Mouse (Mus musculus) ovary, postnatal 10 days (tissue): Measurements from ENCODE around the gene Rgs6.

Experiments used
- DNase-seq: peaks from one replicate; pipeline ENCODE4 v3.0.0; 2022; ENCODE audit warnings: low spot score

Gene Rgs6

GRCm38 (mm10) chr12:82757367-82757766 lies 169.3 kb downstream of the Rgs6 start:
- DNase-seq, result no peak

GRCm38 (mm10) chr12:82762046-82762445 lies 174.0 kb downstream of the Rgs6 start:
- DNase-seq, result no peak

- DNase-seq, result no peak
Observed at GRCm38 (mm10) chr12:82768726-82769125, 180.6 kb downstream of the Rgs6 start.

- no peak for DNase-seq
Observed at GRCm38 (mm10) chr12:82772215-82772614, 184.1 kb downstream of the Rgs6 start.

GRCm38 (mm10) chr12:82774576-82774975 lies 186.5 kb downstream of the Rgs6 start:
- no peak for DNase-seq

- DNase-seq, result no peak
Observed at GRCm38 (mm10) chr12:82776686-82777085, 188.6 kb downstream of the Rgs6 start.

- DNase-seq, result no peak
Observed at GRCm38 (mm10) chr12:82780936-82781335, 192.8 kb downstream of the Rgs6 start.

GRCm38 (mm10) chr12:82781414-82781813 lies 193.3 kb downstream of the Rgs6 start:
- no peak for DNase-seq

- DNase-seq, result no peak
Observed at GRCm38 (mm10) chr12:82792122-82792521, 204.0 kb downstream of the Rgs6 start.

GRCm38 (mm10) chr12:82799892-82800291 lies 211.8 kb downstream of the Rgs6 start:
- no peak for DNase-seq

GRCm38 (mm10) chr12:82801736-82802135 lies 213.6 kb downstream of the Rgs6 start:
- DNase-seq, result no peak

- DNase-seq, result no peak
Observed at GRCm38 (mm10) chr12:82802711-82803110, 214.6 kb downstream of the Rgs6 start.

- no peak for DNase-seq
Observed at GRCm38 (mm10) chr12:82805167-82805566, 217.1 kb downstream of the Rgs6 start.

- DNase-seq, result no peak
Observed at GRCm38 (mm10) chr12:82810631-82811030, 222.5 kb downstream of the Rgs6 start.

GRCm38 (mm10) chr12:82815982-82816381 lies 227.9 kb downstream of the Rgs6 start:
- DNase-seq, result no peak

GRCm38 (mm10) chr12:82819328-82819727 lies 231.2 kb downstream of the Rgs6 start:
- DNase-seq, result no peak

GRCm38 (mm10) chr12:82819991-82820390 lies 231.9 kb downstream of the Rgs6 start:
- no peak for DNase-seq

GRCm38 (mm10) chr12:82822821-82823620 lies 234.9 kb downstream of the Rgs6 start:
- no peak for DNase-seq

GRCm38 (mm10) chr12:82830333-82830732 lies 242.2 kb downstream of the Rgs6 start:
- DNase-seq, result no peak

- no peak for DNase-seq
Observed at GRCm38 (mm10) chr12:82838544-82838943, 250.5 kb downstream of the Rgs6 start.

- DNase-seq, result no peak
Observed at GRCm38 (mm10) chr12:82841566-82841965, 253.5 kb downstream of the Rgs6 start.

GRCm38 (mm10) chr12:82848304-82848872 lies 260.3 kb downstream of the Rgs6 start:
- DNase-seq, result no peak

GRCm38 (mm10) chr12:82854902-82855301 lies 266.8 kb downstream of the Rgs6 start:
- no peak for DNase-seq
